Mouse (Mus musculus): Measurements from ENCODE around the gene Tbx10.

DNA sequence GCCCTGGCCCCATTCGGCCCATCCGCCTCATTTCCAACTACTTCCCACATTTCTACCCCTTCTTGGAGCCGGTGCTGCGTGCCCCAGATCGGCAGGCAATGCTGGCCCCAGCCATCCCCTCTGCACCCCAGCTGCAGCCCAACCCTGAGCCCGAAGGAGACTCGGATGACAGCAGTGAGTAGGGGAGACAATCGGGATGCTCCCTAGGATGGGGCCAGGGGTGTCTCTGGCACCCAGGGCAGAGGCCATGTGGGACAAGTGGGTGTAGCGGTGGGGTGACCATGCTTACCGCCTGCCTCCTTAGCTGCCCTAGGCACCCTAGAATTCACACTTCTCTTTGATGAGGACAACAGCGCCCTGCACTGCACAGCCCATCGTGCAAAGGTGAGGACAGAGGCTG is 11.1 kb downstream of the Tbx10 start:
- no peak for TF ChIP-seq POLR2A (IDR thresholded peaks at IDR 0.05; ENCODE audit: insufficient read depth, low read depth, low read length)
- TF ChIP-seq CTCF (IDR thresholded peaks at IDR 0.05) = no peak

Data from heart, adult 2 months (tissue).